Mouse (Mus musculus) forelimb bud, embryonic 11.5 days (tissue): ENCODE measurements around the gene Rhbdf2.

ENCODE experiments used
- DNase-seq: peaks from one replicate; pipeline ENCODE4 v3.0.0-alpha.2; 2012; ENCODE audit warnings: low read depth, low spot score

Gene Rhbdf2

GRCm38 (mm10) chr11:116659027-116659621, 32.3 kb upstream of the Rhbdf2 start:
- DNase-seq, result no peak

- no peak for DNase-seq
These were observed 31.4 kb upstream of the Rhbdf2 start for GRCm38 (mm10) chr11:116658238-116658637.

GRCm38 (mm10) chr11:116657311-116658223, 30.7 kb upstream of the Rhbdf2 start:
- DNase-seq, result peak; percentile 96

GRCm38 (mm10) chr11:116656348-116657191, 29.8 kb upstream of the Rhbdf2 start:
- DNase-seq, result no peak

GRCm38 (mm10) chr11:116654255-116654821, 27.5 kb upstream of the Rhbdf2 start, which contains the start of gene Cygb:
Gene Cygb, minus strand, starts transcription at chr11:116654313.
- no peak for DNase-seq

- no peak for DNase-seq
These were observed 26.9 kb upstream of the Rhbdf2 start for GRCm38 (mm10) chr11:116653709-116654221.

- DNase-seq, result no peak
These were observed 26.4 kb upstream of the Rhbdf2 start, which contains the start of gene Prcd for GRCm38 (mm10) chr11:116653234-116653633. Gene Prcd, plus strand, starts transcription at chr11:116653534.

GRCm38 (mm10) chr11:116652330-116653098, 25.7 kb upstream of the Rhbdf2 start:
- no peak for DNase-seq

- no peak for DNase-seq
These were observed 24.5 kb upstream of the Rhbdf2 start for GRCm38 (mm10) chr11:116651339-116651738.

GRCm38 (mm10) chr11:116650811-116651210, 24.0 kb upstream of the Rhbdf2 start:
- DNase-seq, result no peak

GRCm38 (mm10) chr11:116649711-116650337, 23.0 kb upstream of the Rhbdf2 start:
- no peak for DNase-seq

GRCm38 (mm10) chr11:116648976-116649375, 22.2 kb upstream of the Rhbdf2 start:
- DNase-seq, result no peak

GRCm38 (mm10) chr11:116648213-116648921, 21.5 kb upstream of the Rhbdf2 start:
- no peak for DNase-seq

GRCm38 (mm10) chr11:116647340-116647991, 20.6 kb upstream of the Rhbdf2 start:
- DNase-seq, result no peak

- no peak for DNase-seq
These were observed 20.0 kb upstream of the Rhbdf2 start for GRCm38 (mm10) chr11:116646771-116647170.

GRCm38 (mm10) chr11:116646136-116646535, 19.3 kb upstream of the Rhbdf2 start:
- DNase-seq, result no peak

- peak; percentile 66 for DNase-seq
These were observed 18.8 kb upstream of the Rhbdf2 start for GRCm38 (mm10) chr11:116645446-116646110.
